Mouse (Mus musculus) forebrain, postnatal 0 days (tissue): ENCODE results near the gene Ntn1. TPM values are rescaled to one million over a fixed set of nuclear protein-coding genes. Genes with fewer than 3 reads are reported as not detected.

Experiments used
- ATAC-seq: fragments of 200-750 bp; cut with Nextera tagmentation; 2 replicates; pipeline ENCODE4 v1.8.0; 2017; ENCODE audit warnings: mild to moderate bottlenecking, moderate library complexity
- DNase-seq: peaks from one replicate; pipeline ENCODE4 v3.0.0-alpha.2; 2015
- H3K27ac ChIP-seq: fragments of 300-500 bp; sonication (generic); 2 replicates; pipeline ENCODE4 v1.5.1; 2014; ENCODE audit warnings: low read depth, mild to moderate bottlenecking, antibody characterized with exemption, low read length, moderate library complexity, mixed read lengths
- H3K27me3 ChIP-seq: fragments of 300-500 bp; sonication (generic); 2 replicates; pipeline ENCODE4 v1.6.1; 2014; ENCODE audit warnings: mild to moderate bottlenecking, low read length, mixed read lengths; ENCODE audit not compliant: insufficient read depth
- H3K36me3 ChIP-seq: fragments of 300-500 bp; sonication (generic); 2 replicates; pipeline ENCODE4 v1.6.1; 2014; ENCODE audit warnings: mild to moderate bottlenecking, moderate library complexity; ENCODE audit not compliant: insufficient read depth
- H3K4me1 ChIP-seq: fragments of 300-500 bp; sonication (generic); 2 replicates; pipeline ENCODE4 v1.6.1; 2014; ENCODE audit warnings: antibody characterized with exemption; ENCODE audit not compliant: insufficient read depth
- H3K4me2 ChIP-seq: fragments of 300-500 bp; sonication (generic); 2 replicates; pipeline ENCODE4 v1.6.1; 2014; ENCODE audit warnings: low read depth, mild to moderate bottlenecking, moderate library complexity
- H3K4me3 ChIP-seq: fragments of 300-500 bp; sonication (generic); 2 replicates; pipeline ENCODE4 v1.5.1; 2014; ENCODE audit warnings: low read depth, low read length, mixed read lengths
- H3K9ac ChIP-seq: fragments of 300-500 bp; sonication (generic); 2 replicates; pipeline ENCODE4 v1.6.1; 2014; ENCODE audit warnings: mild to moderate bottlenecking
- H3K9me3 ChIP-seq: fragments of 300-500 bp; sonication (generic); 2 replicates; pipeline ENCODE4 v1.6.1; 2016; ENCODE audit warnings: low read length
- CTCF ChIP-seq: sonication (generic); IDR thresholded peaks from 2 replicates; pipeline ENCODE4 v1.5.1; 2016; ENCODE audit warnings: antibody characterized with exemption, control low read depth, low read depth
- WGBS: fragments of 180-500 bp; shearing (Covaris S2); extraction: QIAGEN DNeasy Blood & Tissue Kit; methylation state at CpG from one replicate; pipeline ENCODE4 v1.1.7; 2014; 5-methylcytosine and 5-hydroxymethylcytosine counted together
- polyA plus RNA-seq: library from polyadenylated mRNA; unstranded; fragments of >200 nt; fragmentation: Nextera tagmentation; extraction: Ambion mirVana; gene quantifications from 2 replicates; pipeline ENCODE4 v1.2.1, GENCODE M21; 2015
- total RNA-seq: library from RNA; depleted of rRNA; stranded (reverse); fragments of >200 nt; gene quantifications from 2 replicates; pipeline ENCODE4 v1.2.3, GENCODE M21; 2014

Ntn1 gene
- total and polyA plus RNA-seq, 2 experiments from 2014 or later = 6.0 to 35.5 TPM

- Histone ChIP-seq H3K4me3 (no peak overlapping the region), H3K4me1 (no peaks in the 10 kb centered on the region), H3K4me2 (no peak overlapping the region), H3K9ac (no peak overlapping the region), H3K36me3 (no peaks in the 10 kb centered on the region), H3K27me3 (no peaks in the 10 kb centered on the region), H3K27ac (no peak overlapping the region), H3K9me3 (no peaks in the 10 kb centered on the region)
- TF ChIP-seq CTCF = no peak
- 98% methylated on average over 6 of the region's 6 CpGs for WGBS
- DNase-seq (no peak), ATAC-seq (no peak)
Observed at GRCm38 (mm10) chr11:68260399-68260798, 140.2 kb downstream of the Ntn1 start.

- WGBS = 79% methylated on average over 4 of the region's 4 CpGs
- Histone ChIP-seq H3K4me2 (no peak overlapping the region), H3K9me3 (no peaks in the 10 kb centered on the region)
Observed at GRCm38 (mm10) chr11:68258498-68258897, 142.1 kb downstream of the Ntn1 start.

GRCm38 (mm10) chr11:68253531-68253930 is 147.1 kb downstream of the Ntn1 start:
- Histone ChIP-seq H3K9ac (no peak overlapping the region), H3K4me1 (no peaks in the 10 kb centered on the region), H3K9me3 (no peaks in the 10 kb centered on the region), H3K36me3 (no peaks in the 10 kb centered on the region), H3K27me3 (no peaks in the 10 kb centered on the region), H3K4me2 (no peak overlapping the region), H3K27ac (no peak overlapping the region), H3K4me3 (no peak overlapping the region)
- TF ChIP-seq CTCF = no peak
- no peak for ATAC-seq
- WGBS = 97% methylated on average over 7 of the region's 7 CpGs
- no peak for DNase-seq

More at GRCm38 (mm10) chr11:68258498-68258897, 142.1 kb downstream of the Ntn1 start:
- H3K4me3 ChIP-seq = no peak overlapping the region
- TF ChIP-seq CTCF = no peak
- H3K27me3 ChIP-seq = no peaks in the 10 kb centered on the region
- no peak overlapping the region for H3K9ac ChIP-seq
- no peaks in the 10 kb centered on the region for H3K36me3 ChIP-seq
- DNase-seq (no peak), ATAC-seq (no peak)
- H3K4me1 ChIP-seq = no peaks in the 10 kb centered on the region
- H3K27ac ChIP-seq = no peak overlapping the region

GRCm38 (mm10) chr11:68250106-68250505 is 150.5 kb downstream of the Ntn1 start:
- Histone ChIP-seq H3K9me3 (no peaks in the 10 kb centered on the region), H3K4me2 (no peak overlapping the region), H3K27me3 (no peaks in the 10 kb centered on the region), H3K27ac (no peak overlapping the region), H3K4me3 (no peak overlapping the region), H3K9ac (no peak overlapping the region), H3K36me3 (peaks cover 3% of the 10 kb centered on the region; the same call in 1 of the 2 replicates), H3K4me1 (no peaks in the 10 kb centered on the region)
- 68% methylated on average over 6 of the region's 6 CpGs for WGBS
- TF ChIP-seq CTCF = no peak
- DNase-seq (no peak), ATAC-seq (peak; percentile 20; the same call in 1 of the 2 replicates)

- H3K27ac ChIP-seq = no peak overlapping the region
- no peak overlapping the region for H3K4me2 ChIP-seq
- WGBS = 31% methylated on average over 6 of the region's 6 CpGs
- peaks cover 3% of the 10 kb centered on the region; the same call in 1 of the 2 replicates for H3K36me3 ChIP-seq
- H3K9me3 ChIP-seq = no peaks in the 10 kb centered on the region
- H3K4me1 ChIP-seq = 0 out of 2 replicates have a peak, but pooled peaks cover 5% of the 10 kb centered on the region
- no peak overlapping the region for H3K4me3 ChIP-seq
- no peak for DNase-seq
- no peak for TF ChIP-seq CTCF
- H3K27me3 ChIP-seq = no peaks in the 10 kb centered on the region
- no peak for ATAC-seq
- H3K9ac ChIP-seq = no peak overlapping the region
Observed at GRCm38 (mm10) chr11:68247897-68248296, 152.7 kb downstream of the Ntn1 start.

- Histone ChIP-seq H3K4me1 (0 out of 2 replicates have a peak, but pooled peaks cover 5% of the 10 kb centered on the region), H3K27ac (no peak overlapping the region), H3K9ac (no peak overlapping the region), H3K36me3 (peaks cover 3% of the 10 kb centered on the region; the same call in 1 of the 2 replicates), H3K4me3 (no peak overlapping the region), H3K27me3 (no peaks in the 10 kb centered on the region), H3K9me3 (no peaks in the 10 kb centered on the region), H3K4me2 (no peak overlapping the region)
- DNase-seq (no peak), ATAC-seq (no peak; the same call in 1 of the 2 replicates)
- no peak for TF ChIP-seq CTCF
- WGBS = 78% methylated on average over 5 of the region's 5 CpGs
Observed at GRCm38 (mm10) chr11:68244992-68245261, 155.7 kb downstream of the Ntn1 start.

GRCm38 (mm10) chr11:68244254-68244991 is 156.2 kb downstream of the Ntn1 start:
- Histone ChIP-seq H3K9ac (no peak overlapping the region; the same call in 1 of the 2 replicates), H3K4me3 (no peak overlapping the region), H3K27me3 (no peaks in the 10 kb centered on the region), H3K4me1 (0 out of 2 replicates have a peak, but pooled peaks cover 5% of the 10 kb centered on the region), H3K4me2 (no peak overlapping the region), H3K36me3 (peaks cover 3% of the 10 kb centered on the region; the same call in 1 of the 2 replicates), H3K9me3 (no peaks in the 10 kb centered on the region), H3K27ac (no peak overlapping the region)
- 23% methylated on average over 16 of the region's 16 CpGs for whole genome bisulfite sequencing
- ATAC-seq = peak; percentile 72
- peak; percentile 54 for DNase-seq
- TF ChIP-seq CTCF = no peak
